Mouse (Mus musculus) erythroblast, embryonic 14.5 days (primary cell): ENCODE results near the gene Fam69b. TPM values are rescaled to one million over a fixed set of nuclear protein-coding genes. Genes with fewer than 3 reads are reported as not detected.
A peak's percentile ranks its signal among the peaks of the same experiment; 100 is the strongest.

Source experiments
- H3K27me3 ChIP-seq: 2 replicates; pipeline ENCODE4 v1.6.1; 2012; ENCODE audit warnings: inconsistent platforms; ENCODE audit not compliant: control insufficient read depth
- H3K36me3 ChIP-seq: 2 replicates; pipeline ENCODE4 v1.6.1; 2012; ENCODE audit warnings: mild to moderate bottlenecking, inconsistent platforms; ENCODE audit not compliant: control insufficient read depth
- H3K4me1 ChIP-seq: 2 replicates; pipeline ENCODE4 v1.6.1; 2012; ENCODE audit warnings: inconsistent platforms; ENCODE audit not compliant: control insufficient read depth
- H3K4me3 ChIP-seq: replicated peaks from 2 replicates; pipeline ENCODE3; 2012; ENCODE audit warnings: moderate library complexity, mild to moderate bottlenecking, inconsistent platforms
- H3K9me3 ChIP-seq: 2 replicates; pipeline ENCODE4 v1.6.1; 2012; ENCODE audit warnings: low read length, inconsistent platforms, mixed read lengths; ENCODE audit not compliant: control insufficient read depth
- GATA1 ChIP-seq: IDR thresholded peaks from 2 replicates; pipeline ENCODE4 v1.6.1; 2012; ENCODE audit warnings: low read length, inconsistent platforms, mixed read lengths
- TAL1 ChIP-seq: IDR thresholded peaks from 3 replicates; pipeline ENCODE4 v1.6.1; 2012; ENCODE audit warnings: low read length, inconsistent platforms, mixed read lengths
- polyA plus RNA-seq: library from polyadenylated mRNA; stranded (reverse); fragments of >175 nt; gene quantifications from 2 replicates; pipeline ENCODE4 v1.2.3, GENCODE M21; 2012

Fam69b gene
- polyA plus RNA-seq, 1 experiment: not detected

GRCm38 (mm10) chr2:26614903-26615302, 13.4 kb upstream of the Fam69b start:
- no peaks in the 10 kb centered on the region for H3K4me1 ChIP-seq
- no peak overlapping the region for H3K4me3 ChIP-seq
- H3K9me3 ChIP-seq: no peaks in the 10 kb centered on the region
- no peak for TF ChIP-seq TAL1
- no peaks in the 10 kb centered on the region for H3K27me3 ChIP-seq
- H3K36me3 ChIP-seq: no peaks in the 10 kb centered on the region

DNA sequence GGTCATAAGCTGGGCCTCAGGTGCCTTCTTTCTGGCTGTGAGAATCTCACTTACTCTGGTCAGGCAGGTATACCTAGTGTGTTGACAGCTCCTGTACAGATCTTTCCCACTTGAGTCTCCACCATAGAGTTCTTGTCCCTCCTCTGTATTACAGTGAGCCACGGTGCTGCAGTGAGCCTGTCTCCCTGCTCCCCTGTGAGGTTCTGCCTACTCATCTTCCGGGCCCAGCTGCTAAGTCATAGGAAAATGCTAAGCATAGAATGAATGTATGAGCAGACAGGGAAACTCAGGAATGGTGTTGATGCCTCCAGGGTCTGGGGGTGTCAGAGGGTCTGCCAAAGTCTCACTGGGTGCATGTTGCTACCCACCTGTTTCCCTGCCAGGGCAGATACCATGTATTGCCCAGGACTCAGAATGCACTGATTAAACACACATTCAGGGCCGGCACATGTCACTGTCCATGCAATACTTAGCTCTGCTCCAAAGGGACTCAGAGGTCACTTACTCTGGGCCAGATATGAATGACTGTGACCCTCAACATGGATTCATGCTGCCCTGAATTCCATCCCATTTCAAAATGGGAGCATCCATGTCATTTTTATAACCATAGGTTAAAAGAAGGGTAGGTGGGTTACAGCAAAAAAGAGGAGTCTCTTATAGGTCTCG, 12.7 kb upstream of the Fam69b start:
- Histone ChIP-seq H3K4me3 (no peak overlapping the region), H3K9me3 (no peaks in the 10 kb centered on the region), H3K27me3 (no peaks in the 10 kb centered on the region), H3K4me1 (no peaks in the 10 kb centered on the region), H3K36me3 (no peaks in the 10 kb centered on the region)
- no peak for TF ChIP-seq TAL1
- no peak for TF ChIP-seq GATA1

DNA sequence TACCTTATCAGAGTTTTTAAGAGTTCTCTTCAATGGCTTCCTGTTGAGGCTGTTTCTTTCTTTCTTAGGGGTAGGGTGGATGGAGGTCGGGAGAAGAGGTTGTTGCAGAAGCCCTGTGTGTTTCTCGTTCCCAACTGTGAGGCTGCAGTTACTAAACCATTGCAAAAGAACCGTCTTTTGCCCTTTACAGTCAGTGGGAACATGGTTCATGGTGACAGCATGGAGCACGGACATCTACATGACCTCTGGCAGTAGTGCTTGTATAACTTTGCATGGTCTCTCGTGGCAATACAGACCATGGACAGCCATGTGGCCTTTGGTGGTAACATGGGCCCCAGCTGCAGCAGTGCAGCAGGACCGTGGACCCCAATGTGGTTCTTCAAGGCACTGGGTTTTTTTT, 10.9 kb upstream of the Fam69b start:
- Histone ChIP-seq H3K36me3 (no peaks in the 10 kb centered on the region), H3K4me3 (no peak overlapping the region), H3K9me3 (no peaks in the 10 kb centered on the region), H3K4me1 (no peaks in the 10 kb centered on the region), H3K27me3 (no peaks in the 10 kb centered on the region)
- TF ChIP-seq GATA1 (no peak), TAL1 (no peak)

DNA sequence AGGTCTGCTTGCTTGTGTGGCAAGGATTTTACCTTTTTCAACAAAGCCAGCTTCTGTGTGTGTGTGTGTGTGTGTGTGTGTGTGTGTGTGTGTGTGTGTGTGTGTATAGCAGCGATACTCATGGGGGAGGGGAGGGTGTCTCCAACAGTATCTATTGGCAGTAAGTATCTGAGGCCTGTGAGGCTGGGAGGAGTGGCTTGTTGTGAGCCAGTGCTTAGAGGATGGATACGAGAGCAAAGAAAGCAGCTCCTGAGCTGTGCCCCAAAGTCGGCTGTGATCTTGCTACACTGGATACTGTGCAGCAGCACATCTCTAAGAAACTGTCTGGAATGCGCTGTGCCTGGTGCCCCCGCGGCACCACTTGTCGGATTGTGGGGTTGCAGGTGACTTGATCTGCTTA, 10.3 kb upstream of the Fam69b start:
- Histone ChIP-seq H3K36me3 (no peaks in the 10 kb centered on the region), H3K4me1 (no peaks in the 10 kb centered on the region), H3K27me3 (no peaks in the 10 kb centered on the region), H3K4me3 (no peak overlapping the region), H3K9me3 (no peaks in the 10 kb centered on the region)
- no peak for TF ChIP-seq GATA1
- TF ChIP-seq TAL1: no peak

- Histone ChIP-seq H3K4me3 (no peak overlapping the region), H3K4me1 (no peaks in the 10 kb centered on the region), H3K36me3 (no peaks in the 10 kb centered on the region), H3K27me3 (no peaks in the 10 kb centered on the region), H3K9me3 (no peaks in the 10 kb centered on the region)
- no peak for TF ChIP-seq TAL1
- TF ChIP-seq GATA1: no peak
Measured at GRCm38 (mm10) chr2:26621246-26621645, 7.0 kb upstream of the Fam69b start.

DNA sequence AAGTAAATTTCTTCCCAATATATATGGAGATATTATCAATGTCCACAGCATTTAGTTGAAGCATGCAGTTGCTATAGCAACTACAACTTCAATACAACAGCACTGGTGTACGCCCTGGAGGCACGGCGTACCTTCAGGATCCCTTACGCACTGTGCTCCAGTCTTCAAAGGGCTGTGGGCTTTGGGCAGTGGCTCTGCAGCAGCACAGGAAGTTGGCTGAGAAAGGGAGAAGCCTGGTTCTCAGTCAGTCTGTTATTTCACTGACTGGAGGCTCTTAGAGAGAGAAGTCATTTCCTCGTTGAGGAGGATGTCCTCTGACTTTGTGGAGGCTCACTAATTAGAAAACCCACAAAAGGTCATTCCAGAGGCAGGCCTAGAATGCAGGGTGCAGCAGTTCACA, 5.3 kb upstream of the Fam69b start:
- Histone ChIP-seq H3K9me3 (no peaks in the 10 kb centered on the region), H3K36me3 (no peaks in the 10 kb centered on the region), H3K27me3 (peaks cover 14% of the 10 kb centered on the region), H3K4me1 (peaks cover 2% of the 10 kb centered on the region), H3K4me3 (no peak overlapping the region)
- TF ChIP-seq TAL1: no peak
- TF ChIP-seq GATA1: no peak

- Histone ChIP-seq H3K27me3 (peaks cover 28% of the 10 kb centered on the region), H3K4me3 (no peak overlapping the region), H3K36me3 (no peaks in the 10 kb centered on the region), H3K4me1 (peaks cover 6% of the 10 kb centered on the region), H3K9me3 (no peaks in the 10 kb centered on the region)
- TF ChIP-seq GATA1 (no peak), TAL1 (no peak)
Measured at GRCm38 (mm10) chr2:26625419-26625818, 2.8 kb upstream of the Fam69b start.

DNA sequence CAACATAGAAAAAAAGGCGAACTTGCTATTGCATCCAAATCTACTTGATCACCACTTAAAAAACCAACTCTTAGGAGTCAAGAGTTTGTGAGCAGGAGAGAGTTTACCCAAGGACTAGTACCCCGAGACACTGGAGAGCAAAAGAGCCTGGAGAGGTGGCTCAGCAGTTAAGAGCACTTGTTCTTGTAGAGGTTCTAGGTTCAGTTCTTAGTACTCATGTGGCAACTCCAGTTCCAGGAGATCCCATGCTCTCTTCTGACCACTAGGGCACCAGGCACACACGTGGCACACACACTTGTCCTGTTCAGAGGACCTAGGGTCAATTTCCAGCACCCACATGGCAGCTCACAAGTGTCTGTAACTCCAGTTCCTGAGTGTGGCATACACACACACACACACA, 2.2 kb upstream of the Fam69b start:
- H3K9me3 ChIP-seq: no peaks in the 10 kb centered on the region
- no peak for TF ChIP-seq GATA1
- no peak for TF ChIP-seq TAL1
- H3K27me3 ChIP-seq: peaks cover 30% of the 10 kb centered on the region
- H3K36me3 ChIP-seq: no peaks in the 10 kb centered on the region
- no peak overlapping the region for H3K4me3 ChIP-seq
- H3K4me1 ChIP-seq: peaks cover 6% of the 10 kb centered on the region

DNA sequence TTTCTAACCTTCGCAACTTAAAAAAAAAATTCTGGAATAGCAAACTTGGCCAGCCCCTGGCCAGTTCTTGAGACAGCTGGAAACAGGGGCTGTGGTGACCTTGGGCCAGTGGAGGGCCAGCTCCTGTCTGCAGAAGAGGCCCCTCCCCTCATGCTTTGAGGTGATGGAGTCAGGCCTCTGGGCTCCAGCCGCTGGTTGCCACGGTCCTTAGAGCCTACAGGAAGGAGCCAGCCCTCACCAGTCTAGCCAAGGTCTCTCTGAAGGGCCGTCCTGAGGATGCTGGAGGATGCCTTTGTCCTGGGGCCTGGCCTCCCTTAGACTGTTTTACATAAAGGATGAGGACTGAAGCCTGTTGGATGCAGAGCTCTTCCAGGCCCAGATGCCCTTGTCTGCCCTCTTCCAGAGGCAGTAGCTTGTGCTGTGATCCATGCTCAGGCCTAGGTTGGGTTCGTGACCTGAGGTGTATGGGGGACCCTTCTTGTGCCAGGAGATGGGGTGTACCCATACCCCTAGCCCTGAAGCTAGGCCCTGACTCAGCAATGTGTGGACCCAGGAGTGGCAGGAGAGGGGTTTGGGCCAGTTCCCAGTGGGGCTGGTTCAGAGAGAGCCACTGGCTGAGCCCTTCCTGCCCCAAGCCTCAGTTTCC, 658 bp downstream of the Fam69b start:
- H3K4me3 ChIP-seq: peak overlapping the region; percentile 49
- TF ChIP-seq TAL1 (no peak), GATA1 (no peak)
- no peaks in the 10 kb centered on the region for H3K9me3 ChIP-seq
- H3K27me3 ChIP-seq: peaks cover 30% of the 10 kb centered on the region
- peaks cover 6% of the 10 kb centered on the region for H3K4me1 ChIP-seq
- H3K36me3 ChIP-seq: no peaks in the 10 kb centered on the region
